Mouse (Mus musculus) bone marrow macrophage, adult 2 months (primary cell): ENCODE measurements around the gene Ift52.

Experiments
- CTCF ChIP-seq: IDR thresholded peaks from 2 replicates; pipeline ENCODE4 v1.5.1; 2012; ENCODE audit warnings: low read depth, mild to moderate bottlenecking, low read length, moderate library complexity
- POLR2A ChIP-seq: IDR thresholded peaks from 2 replicates; pipeline ENCODE4 v1.6.1; 2012; ENCODE audit warnings: mild to moderate bottlenecking, low read depth, low read length, borderline replicate concordance

DNA sequence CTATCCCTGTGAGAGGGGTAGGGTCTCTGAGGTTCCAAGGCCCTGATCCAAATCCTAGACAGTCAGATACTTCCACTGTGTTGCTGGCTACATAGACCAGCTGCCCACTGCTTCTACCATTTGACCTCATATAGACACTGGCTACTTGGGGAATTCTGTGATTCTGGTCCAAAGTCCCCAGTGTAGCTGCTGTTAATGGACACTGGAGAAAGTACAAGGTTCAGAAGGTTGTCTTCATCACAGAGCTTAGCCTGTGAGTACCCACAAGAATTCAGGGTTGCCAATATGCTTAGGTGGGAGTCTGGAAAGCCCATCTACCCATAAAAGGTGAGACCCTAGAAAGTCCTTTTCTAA lies 25.1 kb upstream of the Ift52 start:
- TF ChIP-seq POLR2A (no peak), CTCF (no peak)
